Mouse (Mus musculus) hindbrain, postnatal 0 days (tissue): ENCODE measurements around the gene Rps8. TPM values are rescaled to one million over a fixed set of nuclear protein-coding genes. Genes with fewer than 3 reads are reported as not detected.
A peak's percentile ranks its signal among the peaks of the same experiment; 100 is the strongest.

Experiments used
- ATAC-seq: fragments of 200-750 bp; cut with Nextera tagmentation; 2 replicates; pipeline ENCODE4 v1.8.0; 2017; ENCODE audit warnings: mild to moderate bottlenecking, moderate TSS enrichment, moderate library complexity
- DNase-seq: peaks from one replicate; pipeline ENCODE4 v3.0.0-alpha.2; 2015; ENCODE audit warnings: low spot score
- H3K27ac ChIP-seq: fragments of 300-500 bp; sonication (generic); 2 replicates; pipeline ENCODE4 v1.5.1; 2014; ENCODE audit warnings: mild to moderate bottlenecking
- H3K27me3 ChIP-seq: fragments of 300-500 bp; sonication (generic); 2 replicates; pipeline ENCODE4 v1.6.1; 2014; ENCODE audit warnings: low read length, mixed read lengths; ENCODE audit not compliant: insufficient read depth
- H3K36me3 ChIP-seq: fragments of 300-500 bp; sonication (generic); 2 replicates; pipeline ENCODE4 v1.6.1; 2014; ENCODE audit warnings: low read length, mixed read lengths; ENCODE audit not compliant: insufficient read depth
- H3K4me1 ChIP-seq: fragments of 300-500 bp; sonication (generic); 2 replicates; pipeline ENCODE4 v1.6.1; 2014; ENCODE audit warnings: antibody characterized with exemption, low read length, mixed read lengths; ENCODE audit not compliant: insufficient read depth
- H3K4me2 ChIP-seq: fragments of 300-500 bp; sonication (generic); 2 replicates; pipeline ENCODE4 v1.6.1; 2014; ENCODE audit warnings: low read depth, mild to moderate bottlenecking, low read length, moderate library complexity, mixed read lengths
- H3K4me3 ChIP-seq: fragments of 300-500 bp; sonication (generic); 2 replicates; pipeline ENCODE4 v1.5.1; 2014; ENCODE audit warnings: low read length
- H3K9ac ChIP-seq: fragments of 300-500 bp; sonication (generic); replicated peaks from 2 replicates; pipeline ENCODE4 v1.6.1; 2014; ENCODE audit warnings: mild to moderate bottlenecking, low read length, moderate library complexity, mixed read lengths
- H3K9me3 ChIP-seq: fragments of 300-500 bp; sonication (generic); 2 replicates; pipeline ENCODE4 v1.6.1; 2016; ENCODE audit warnings: low read length, mixed read lengths
- CTCF ChIP-seq: IDR thresholded peaks from 2 replicates; pipeline ENCODE4 v1.5.1; 2016; ENCODE audit warnings: antibody characterized with exemption, control low read depth, low read depth
- WGBS: fragments of 180-500 bp; shearing (Covaris S2); extraction: QIAGEN DNeasy Blood & Tissue Kit; methylation state at CpG from one replicate; pipeline ENCODE4 v1.1.7; 2014; 5-methylcytosine and 5-hydroxymethylcytosine counted together
- polyA plus RNA-seq: library from polyadenylated mRNA; unstranded; fragments of >200 nt; fragmentation: Nextera tagmentation; extraction: Ambion mirVana; gene quantifications from 2 replicates; pipeline ENCODE4 v1.2.1, GENCODE M21; 2015
- total RNA-seq: library from RNA; depleted of rRNA; stranded (reverse); fragments of >200 nt; gene quantifications from 2 replicates; pipeline ENCODE4 v1.2.3, GENCODE M21; 2014

The Rps8 gene
- total and polyA plus RNA-seq, 2 experiments from 2014 or later, result 470 to 523 TPM

DNA sequence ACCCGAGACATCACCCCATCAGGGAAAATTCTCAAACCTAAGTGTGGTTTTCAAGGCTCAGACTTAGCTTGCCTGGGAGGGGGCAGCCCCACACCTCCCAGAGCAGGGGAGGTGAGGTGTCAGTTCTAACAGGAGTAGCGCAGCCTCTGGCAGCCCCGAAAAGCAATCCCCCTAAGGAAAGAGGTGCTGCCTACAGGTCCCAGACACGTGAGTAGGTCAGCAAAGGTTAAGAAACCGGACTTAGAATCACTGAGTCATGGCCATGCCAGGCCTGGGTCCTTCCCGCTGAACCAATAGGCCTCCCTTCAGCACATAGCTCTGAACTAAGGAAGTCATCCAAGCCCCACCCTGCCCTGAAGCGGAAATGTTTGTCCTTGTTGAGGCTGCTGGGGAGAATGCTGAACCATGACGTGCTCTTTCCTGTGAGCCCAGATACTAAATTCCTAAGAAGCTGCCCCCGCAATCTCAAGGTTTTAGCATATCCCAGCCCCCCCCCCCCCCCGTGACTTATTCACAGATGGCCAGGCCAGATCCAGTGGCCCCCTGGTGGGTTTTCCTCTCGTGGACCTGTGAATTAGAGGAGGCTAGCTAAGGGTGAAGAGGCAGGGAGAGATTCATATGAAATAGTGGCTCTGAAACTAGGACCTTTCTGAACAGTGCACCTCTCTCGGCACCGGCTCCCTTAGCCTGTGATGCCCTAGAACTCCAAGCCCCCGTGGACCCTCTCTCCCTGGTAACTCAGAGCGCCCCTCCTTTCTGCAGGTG lies 30.0 kb downstream of the Rps8 start:
- DNase-seq (peak; percentile 33), ATAC-seq (peak; percentile 16; the same call in 1 of the 2 replicates)
- H3K27me3 ChIP-seq, result no peaks in the 10 kb centered on the region
- H3K4me2 ChIP-seq, result no peak overlapping the region
- peaks cover 7% of the 10 kb centered on the region for H3K4me1 ChIP-seq
- no peak overlapping the region for H3K4me3 ChIP-seq
- no peak for TF ChIP-seq CTCF
- peak overlapping the region; percentile 80 for H3K27ac ChIP-seq
- H3K9ac ChIP-seq, result peak overlapping the region; percentile 33; the same call in 1 of the 2 replicates
- no peaks in the 10 kb centered on the region for H3K9me3 ChIP-seq
- peaks cover 36% of the 10 kb centered on the region for H3K36me3 ChIP-seq
- 47% methylated on average over 15 of the region's 15 CpGs for WGBS

DNA sequence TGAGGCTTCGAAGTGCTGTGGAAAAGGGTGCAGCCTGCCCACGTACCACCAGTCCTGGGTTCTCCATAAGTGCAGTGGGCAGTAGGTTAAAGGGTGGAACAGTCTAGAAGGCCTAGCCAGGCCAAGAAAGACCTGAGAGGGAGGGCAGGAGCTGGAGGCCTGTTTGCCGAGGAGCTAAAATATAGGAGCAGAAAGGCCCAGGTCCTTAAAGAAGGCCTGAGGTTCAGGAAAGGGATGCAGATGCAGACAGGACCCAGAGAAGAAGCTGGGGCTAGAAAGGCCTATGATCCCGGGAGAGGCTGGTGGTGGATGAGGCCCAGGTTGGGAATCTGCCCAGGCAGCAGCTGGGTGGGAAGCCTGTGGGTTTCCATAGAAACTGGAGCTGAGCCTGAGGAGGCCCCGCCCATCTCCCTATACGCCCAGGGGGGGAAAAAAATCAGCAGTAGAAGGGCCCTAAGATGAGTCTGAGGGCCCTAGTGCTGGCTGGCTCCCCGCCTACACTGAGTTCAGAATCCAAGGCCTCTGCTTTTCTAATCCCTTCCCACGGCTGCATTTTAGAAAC lies 30.6 kb downstream of the Rps8 start, which contains the start of gene Btbd19:
Gene Btbd19, minus strand, starts transcription at position 378 of the 562 bp plus-strand sequence.
- no peak for TF ChIP-seq CTCF
- Histone ChIP-seq H3K9ac (peak within 1 kb of the TSS; percentile 33), H3K4me1 (peaks cover 7% of the 10 kb centered on the region), H3K4me2 (no peak within 1 kb of the TSS), H3K9me3 (no peaks in the 10 kb centered on the region), H3K36me3 (peaks cover 30% of the 10 kb centered on the region), H3K27ac (peak within 1 kb of the TSS; percentile 80), H3K4me3 (no peak within 1 kb of the TSS), H3K27me3 (no peaks in the 10 kb centered on the region)
- peak; percentile 82 for DNase-seq
- WGBS, result 26% methylated on average over 8 of the region's 8 CpGs
- peak; percentile 58 for ATAC-seq

GRCm38 (mm10) chr4:117124518-117125347 lies 31.3 kb downstream of the Rps8 start:
- WGBS, result 68% methylated on average over 14 of the region's 14 CpGs
- Histone ChIP-seq H3K9ac (peak overlapping the region; percentile 33), H3K4me2 (no peak overlapping the region), H3K27me3 (no peaks in the 10 kb centered on the region), H3K36me3 (peaks cover 23% of the 10 kb centered on the region), H3K4me1 (peaks cover 7% of the 10 kb centered on the region), H3K27ac (peak overlapping the region; percentile 80), H3K4me3 (no peak overlapping the region), H3K9me3 (no peaks in the 10 kb centered on the region)
- no peak for DNase-seq
- no peak for ATAC-seq
- 0 out of 2 replicates have a peak, but pooled peaks have one; percentile 4 for TF ChIP-seq CTCF

DNA sequence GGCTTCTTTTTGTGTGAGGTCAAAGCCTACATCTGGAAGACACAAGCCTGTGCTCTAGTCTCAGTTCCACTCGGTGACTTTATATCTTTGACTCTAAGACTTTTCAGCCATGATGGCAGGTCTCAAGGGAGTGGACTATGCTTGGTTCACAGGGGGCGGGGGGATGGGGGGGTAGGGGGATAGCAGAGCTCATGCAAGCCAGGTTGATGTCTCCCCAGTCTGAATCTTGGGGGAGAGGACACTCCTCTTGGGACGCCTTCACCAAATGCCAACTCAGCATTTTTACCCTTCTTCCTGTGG lies 31.9 kb downstream of the Rps8 start:
- no peak overlapping the region for H3K4me2 ChIP-seq
- TF ChIP-seq CTCF, result no peak
- peaks cover 19% of the 10 kb centered on the region for H3K36me3 ChIP-seq
- DNase-seq (no peak), ATAC-seq (no peak)
- WGBS, result 93% methylated on average over 3 of the region's 3 CpGs
- H3K4me3 ChIP-seq, result no peak overlapping the region
- H3K9me3 ChIP-seq, result no peaks in the 10 kb centered on the region
- H3K9ac ChIP-seq, result no peak overlapping the region
- peaks cover 7% of the 10 kb centered on the region for H3K4me1 ChIP-seq
- H3K27me3 ChIP-seq, result no peaks in the 10 kb centered on the region
- H3K27ac ChIP-seq, result 0 out of 2 replicates have a peak overlapping the region, but pooled peaks have one; percentile 80

DNA sequence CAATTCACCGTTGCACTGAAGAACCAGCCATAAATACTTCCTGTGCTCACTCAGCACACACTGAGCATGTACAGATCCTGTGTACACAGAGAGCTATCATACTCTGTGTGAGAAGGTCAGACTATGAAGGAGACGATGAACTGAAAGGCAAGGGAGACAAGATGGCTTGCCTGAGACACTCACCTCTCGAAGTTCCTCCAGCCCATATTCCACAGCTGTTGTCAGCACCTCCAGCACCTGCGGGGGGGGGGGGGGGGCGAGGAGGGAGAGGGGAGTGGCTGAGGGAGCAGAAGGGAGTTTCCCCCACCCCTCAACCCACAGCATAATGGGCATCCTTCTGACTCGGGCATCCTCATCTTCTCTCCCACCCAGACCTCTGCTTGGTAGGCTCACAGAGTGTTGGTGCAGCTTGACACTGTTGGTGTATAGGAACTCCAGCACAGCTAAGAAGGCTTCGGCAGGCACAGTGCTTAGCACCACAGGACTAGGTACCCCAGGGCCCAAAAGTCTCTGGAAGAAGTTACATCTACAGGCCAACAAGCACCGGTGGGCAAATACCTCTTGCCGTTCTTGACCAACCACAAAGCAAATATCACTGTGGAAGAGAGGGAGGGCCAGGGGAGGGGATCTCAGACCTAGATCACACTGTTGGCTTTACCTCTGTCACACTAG lies 32.4 kb downstream of the Rps8 start:
- no peak for DNase-seq
- TF ChIP-seq CTCF, result no peak
- Histone ChIP-seq H3K27ac (no peak overlapping the region), H3K27me3 (no peaks in the 10 kb centered on the region), H3K9ac (no peak overlapping the region), H3K36me3 (peaks cover 15% of the 10 kb centered on the region), H3K9me3 (no peaks in the 10 kb centered on the region), H3K4me1 (peaks cover 7% of the 10 kb centered on the region), H3K4me3 (no peak overlapping the region), H3K4me2 (no peak overlapping the region)
- 91% methylated on average over 7 of the region's 9 CpGs for WGBS
- no peak for ATAC-seq

DNA sequence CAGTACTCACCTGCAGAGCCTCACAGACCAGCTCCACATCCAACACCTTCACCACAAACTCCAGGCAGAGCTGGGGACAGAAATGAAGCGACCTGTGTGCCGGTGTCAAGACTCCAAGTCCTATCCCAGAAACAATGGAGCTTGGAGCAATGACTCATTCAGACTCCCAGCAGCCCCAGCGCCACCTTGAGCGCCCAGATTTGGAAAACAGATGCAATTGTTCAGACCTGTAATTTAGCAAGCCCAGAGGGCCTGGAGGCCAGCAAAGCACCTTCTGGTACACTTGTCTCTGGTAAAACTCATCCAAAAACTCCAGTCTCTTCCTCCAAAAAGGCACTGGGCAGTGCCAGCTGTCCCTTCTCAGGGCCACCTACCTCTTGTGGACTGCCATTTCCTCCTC lies 33.8 kb downstream of the Rps8 start:
- no peaks in the 10 kb centered on the region for H3K9me3 ChIP-seq
- H3K36me3 ChIP-seq, result 0 out of 2 replicates have a peak, but pooled peaks cover 3% of the 10 kb centered on the region
- ATAC-seq, result no peak
- no peak overlapping the region for H3K4me2 ChIP-seq
- H3K27ac ChIP-seq, result no peak overlapping the region
- TF ChIP-seq CTCF, result no peak
- H3K4me3 ChIP-seq, result no peak overlapping the region
- H3K27me3 ChIP-seq, result no peaks in the 10 kb centered on the region
- no peak overlapping the region for H3K9ac ChIP-seq
- H3K4me1 ChIP-seq, result peaks cover 7% of the 10 kb centered on the region
- 86% methylated on average over 4 of the region's 4 CpGs for WGBS
- no peak for DNase-seq
